Mouse (Mus musculus) bone marrow macrophage, adult 2 months (primary cell): Measurements from ENCODE around the gene Taar8b.
"Not testable (repeated sequence)": the region's sequence is repeated elsewhere in the genome, so short reads cannot be mapped to it uniquely, and the experiment has no call there.

Experiments
- CTCF ChIP-seq: IDR thresholded peaks from 2 replicates; pipeline ENCODE4 v1.5.1; 2012; ENCODE audit warnings: low read depth, mild to moderate bottlenecking, low read length, moderate library complexity
- POLR2A ChIP-seq: IDR thresholded peaks from 2 replicates; pipeline ENCODE4 v1.6.1; 2012; ENCODE audit warnings: mild to moderate bottlenecking, low read depth, low read length, borderline replicate concordance

DNA sequence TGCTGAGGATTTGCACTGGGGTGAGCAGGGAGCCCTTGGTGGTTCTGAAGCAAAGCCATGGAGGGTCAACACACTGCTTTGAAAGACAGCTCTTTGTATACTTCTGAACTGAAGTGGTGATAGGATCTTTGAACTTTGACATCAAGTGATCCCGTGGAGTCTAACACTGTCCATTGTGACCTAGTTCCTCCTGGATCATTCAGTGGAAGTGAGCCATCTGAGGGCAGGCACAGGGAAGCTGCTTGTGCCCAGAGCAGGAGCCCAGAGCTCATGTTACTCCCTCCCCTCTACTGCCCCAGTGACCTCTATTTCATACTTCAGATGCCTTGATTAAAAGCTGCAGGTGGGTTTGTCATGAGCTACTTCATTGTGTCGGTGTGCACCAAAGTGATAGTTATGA lies 4.9 kb upstream of the Taar8b start:
- not testable (repeated sequence) for TF ChIP-seq CTCF, POLR2A
